Comparison of ENCODE assay signal across 25 mouse cellular contexts in genomic region chr7:120713225-120713624, GRCm38 (mm10). TPM values are rescaled to one million over a fixed set of nuclear protein-coding genes. Genes with fewer than 3 reads are reported as not detected.
DNase-seq lines count a peak whose midpoint lies in the region; ATAC-seq and TF ChIP-seq lines count a peak whose summit lies in the region.
"Had no signal": no experiment of that assay in that cellular context is flagged by ENCODE, and none has a peak within 500 bp of the region (broad histone marks: within the 10 kb centered on the region; RNA-seq: fewer than 3 reads in every experiment).

No protein-coding gene starts in this region.

- no peaks in the 10 kb centered on the region for H3K9me3 ChIP-seq in heart, embryonic 16.5 days (replicated peaks; ENCODE audit: control insufficient read depth, low read length)
- H3K9me3 ChIP-seq in E14TG2a.4 (ENCODE audit: low read length) (no peaks in the 10 kb centered on the region), G1E (replicated peaks) (no peaks in the 10 kb centered on the region)
- no peaks in the 10 kb centered on the region for H3K9me3 ChIP-seq in hindbrain, embryonic 12.5 days (replicated peaks)
- H3K9me3 ChIP-seq: embryonic facial prominence, embryonic 10.5 days; embryonic facial prominence, embryonic 12.5 days; forebrain, embryonic 13.5 days; forebrain, embryonic 15.5 days had no signal

- no peak overlapping the region for H3K4me3 ChIP-seq in heart, embryonic 16.5 days (ENCODE audit: low read length)
- peak overlapping the region; percentile 58 for H3K4me3 ChIP-seq in E14TG2a.4 (replicated peaks; ENCODE audit: low read length)
- H3K4me3 ChIP-seq in G1E (ENCODE audit: low read depth, low read length): no peak overlapping the region
- H3K4me3 ChIP-seq in hindbrain, embryonic 12.5 days: no peak overlapping the region
- H3K4me3 ChIP-seq: embryonic facial prominence, embryonic 10.5 days; embryonic facial prominence, embryonic 12.5 days; forebrain, embryonic 13.5 days; forebrain, embryonic 15.5 days had no signal

- H3K27me3 ChIP-seq in heart, embryonic 16.5 days (ENCODE audit: control insufficient read depth, insufficient read depth, low read length): no peaks in the 10 kb centered on the region
- H3K27me3 ChIP-seq in E14TG2a.4 (ENCODE audit: insufficient read depth, low read length) (no peaks in the 10 kb centered on the region), G1E (ENCODE audit: insufficient read depth, low read length) (no peaks in the 10 kb centered on the region)
- no peaks in the 10 kb centered on the region for H3K27me3 ChIP-seq in hindbrain, embryonic 12.5 days
- H3K27me3 ChIP-seq: CH12.LX; embryonic facial prominence, embryonic 12.5 days; forebrain, embryonic 13.5 days; forebrain, embryonic 15.5 days; Patski had no signal

- ATAC-seq in heart, embryonic 16.5 days (replicated peaks; ENCODE audit: extremely low read depth, insufficient read depth, low FRiP score): no peak
- 0 out of 2 replicates have a peak, but pooled peaks have one; percentile 15 for ATAC-seq in G1E (ENCODE audit: extremely low read depth, insufficient number of reproducible peaks, low FRiP score, poor library complexity, severe bottlenecking)
- ATAC-seq in hindbrain, embryonic 12.5 days (ENCODE audit: low FRiP score): no peak
- ATAC-seq: activated CD4-positive, CD25-positive, alpha-beta regulatory T cell, adult 4 months; CD4-positive, CD25-positive, alpha-beta regulatory T cell, adult 4 months; forebrain, embryonic 13.5 days; forebrain, embryonic 15.5 days; forebrain, postnatal 0 days; Patski had no signal

- H3K9ac ChIP-seq in heart, embryonic 16.5 days (ENCODE audit: low read length): no peak overlapping the region
- H3K9ac ChIP-seq in hindbrain, embryonic 12.5 days: no peak overlapping the region
- H3K9ac ChIP-seq: embryonic facial prominence, embryonic 12.5 days; forebrain, embryonic 13.5 days; forebrain, embryonic 15.5 days; forebrain, postnatal 0 days had no signal

- peak overlapping the region; percentile 69; the same call in 1 of the 2 replicates for H3K27ac ChIP-seq in heart, embryonic 16.5 days (ENCODE audit: low read length)
- H3K27ac ChIP-seq in hindbrain, embryonic 12.5 days: no peak overlapping the region
- H3K27ac ChIP-seq: embryonic facial prominence, embryonic 10.5 days; embryonic facial prominence, embryonic 12.5 days; forebrain, embryonic 13.5 days; forebrain, embryonic 15.5 days had no signal

- TF ChIP-seq CTCF in E14TG2a.4 (conservative IDR thresholded peaks at IDR 0.05; ENCODE audit: low read length) (no peak), G1E (IDR thresholded peaks at IDR 0.05; ENCODE audit: low read depth, low read length) (no peak)

- no peaks in the 10 kb centered on the region for H3K36me3 ChIP-seq in heart, embryonic 16.5 days (ENCODE audit: control insufficient read depth, insufficient read depth)
- H3K36me3 ChIP-seq in E14TG2a.4 (ENCODE audit: insufficient read depth, low read length) (no peaks in the 10 kb centered on the region), G1E (replicated peaks) (peaks cover 31% of the 10 kb centered on the region)
- H3K36me3 ChIP-seq in hindbrain, embryonic 12.5 days: peaks cover 5% of the 10 kb centered on the region; the same call in 1 of the 2 replicates
- H3K36me3 ChIP-seq: embryonic facial prominence, embryonic 12.5 days; forebrain, embryonic 15.5 days had no signal

- no peak overlapping the region for H3K4me2 ChIP-seq in heart, embryonic 16.5 days (ENCODE audit: low read depth, low read length)
- no peak overlapping the region for H3K4me2 ChIP-seq in hindbrain, embryonic 12.5 days (replicated peaks)
- H3K4me2 ChIP-seq: embryonic facial prominence, embryonic 12.5 days; forebrain, embryonic 13.5 days; forebrain, embryonic 15.5 days had no signal

- DNase-seq in heart, postnatal 4 days: no peak
- DNase-seq in G1E (ENCODE audit: low spot score): no peak
- DNase-seq in cerebellum, postnatal 4 days (ENCODE audit: low spot score in 2 of 2): no peak
- DNase-seq: adrenal gland, adult 8-10 months; adrenal gland, postnatal 14 days; adrenal gland, postnatal 36 days; B cell, adult 2 months; cerebellum, adult 18-20 months; cerebellum, adult 8-10 months; cerebellum, adult 9-11 months; cerebellum, postnatal 14 days; cerebellum, postnatal 36 days; forebrain, postnatal 0 days had no signal

- peaks cover 5% of the 10 kb centered on the region for H3K4me1 ChIP-seq in heart, embryonic 16.5 days (ENCODE audit: control insufficient read depth, insufficient read depth, low read length)
- H3K4me1 ChIP-seq in E14TG2a.4 (replicated peaks; ENCODE audit: low read depth, low read length) (peaks cover 19% of the 10 kb centered on the region), G1E (ENCODE audit: insufficient read depth, low read depth, low read length) (peaks cover 22% of the 10 kb centered on the region)
- 0 out of 2 replicates have a peak, but pooled peaks cover 3% of the 10 kb centered on the region for H3K4me1 ChIP-seq in hindbrain, embryonic 12.5 days
- H3K4me1 ChIP-seq: embryonic facial prominence, embryonic 10.5 days; embryonic facial prominence, embryonic 12.5 days had no signal

- 77% methylated on average over 2 of the region's 2 CpGs for WGBS in heart, embryonic 16.5 days
- 91% methylated on average over 2 of the region's 2 CpGs for WGBS in hindbrain, embryonic 12.5 days

RNA-seq across cellular contexts. Expression of gene Vwa3a, which starts 25.9 kb away (rescaled TPM):
- 1.0 TPM in 2 replicates for polyA plus RNA-seq in heart, embryonic 16.5 days (2015; fragmentation: Nextera tagmentation; extraction: Ambion mirVana)
- 1 to 10 TPM; 1.1 to 1.4 TPM for total RNA-seq in heart, postnatal 4 days (2021)
- total RNA-seq in G1E (2014; fragmentation: Nextera tagmentation): not detected in 2 replicates
- 0.11 TPM in 1 of 2 replicates, not detected in the other for total RNA-seq in G1E (2017)
- not detected in 2 replicates for polyA plus RNA-seq in G1E (2012)
- polyA plus RNA-seq in hindbrain, embryonic 12.5 days (2016; fragmentation: Nextera tagmentation; extraction: Ambion mirVana): 1.4 and 1.7 TPM in 2 replicates
- total RNA-seq: CH12.LX had no signal
- polyA plus RNA-seq: activated CD4-positive, CD25-positive, alpha-beta regulatory T cell, adult 4 months; CD4-positive, CD25-positive, alpha-beta regulatory T cell, adult 4 months had no signal

RNA-seq across cellular contexts. Expression of gene Mosmo, which starts 35.8 kb away (rescaled TPM):
- polyA plus RNA-seq in heart, embryonic 16.5 days (2015; fragmentation: Nextera tagmentation; extraction: Ambion mirVana): 6.9 and 8.5 TPM in 2 replicates
- total RNA-seq in heart, postnatal 4 days (2021): 10 to 100 TPM; 30.0 to 33.6 TPM
- total RNA-seq in G1E (2014; fragmentation: Nextera tagmentation) (81.1 and 127 TPM in 2 replicates), G1E (2017) (39.3 and 44.5 TPM in 2 replicates)
- polyA plus RNA-seq in G1E (2012): 30.4 and 41.0 TPM in 2 replicates
- 15.2 and 19.0 TPM in 2 replicates for polyA plus RNA-seq in hindbrain, embryonic 12.5 days (2016; fragmentation: Nextera tagmentation; extraction: Ambion mirVana)

RNA-seq across cellular contexts. Expression of gene Pdzd9, which starts 43.1 kb away (rescaled TPM):
- polyA plus RNA-seq in heart, embryonic 16.5 days (2015; fragmentation: Nextera tagmentation; extraction: Ambion mirVana): 0.30 and 0.46 TPM in 2 replicates
- not detected for total RNA-seq in heart, postnatal 4 days (2021)
- not detected in 2 replicates for total RNA-seq in G1E (2014; fragmentation: Nextera tagmentation)
- total RNA-seq in G1E (2017): 0.38 and 0.46 TPM in 2 replicates
- not detected in 2 replicates for polyA plus RNA-seq in G1E (2012)
- 0.29 and 0.50 TPM in 2 replicates for polyA plus RNA-seq in hindbrain, embryonic 12.5 days (2016; fragmentation: Nextera tagmentation; extraction: Ambion mirVana)
- total RNA-seq: adrenal gland, adult 18-20 months; adrenal gland, adult 8-10 months; adrenal gland, postnatal 14 days; adrenal gland, postnatal 36 days had no signal
